Mouse (Mus musculus): Measurements from ENCODE around the gene Arhgef15.
"Not testable (repeated sequence)": the region's sequence is repeated elsewhere in the genome, so short reads cannot be mapped to it uniquely, and the experiment has no call there.

Gene Arhgef15

GRCm38 (mm10) chr11:68957308-68957707, at the start of gene Arhgef15:
Gene Arhgef15 (minus strand): TSS chr11:68957480.
- DNase-seq (ENCODE audit: low spot score): no peak

GRCm38 (mm10) chr11:69006575-69006974, 49.3 kb upstream of the Arhgef15 start:
- DNase-seq (ENCODE audit: low spot score): not testable (repeated sequence)

GRCm38 (mm10) chr11:69005193-69005592, 47.9 kb upstream of the Arhgef15 start:
- no peak for DNase-seq (ENCODE audit: low spot score)

- no peak for DNase-seq (ENCODE audit: low spot score)
Observed at GRCm38 (mm10) chr11:69003592-69003991, 46.3 kb upstream of the Arhgef15 start.

- not testable (repeated sequence) for DNase-seq (ENCODE audit: low spot score)
Observed at GRCm38 (mm10) chr11:69002782-69003181, 45.5 kb upstream of the Arhgef15 start.

GRCm38 (mm10) chr11:68997080-68997479, 39.8 kb upstream of the Arhgef15 start:
- DNase-seq (ENCODE audit: low spot score): no peak

- no peak for DNase-seq (ENCODE audit: low spot score)
Observed at GRCm38 (mm10) chr11:68994377-68994776, 37.1 kb upstream of the Arhgef15 start.

GRCm38 (mm10) chr11:68993122-68993521, 35.8 kb upstream of the Arhgef15 start:
- DNase-seq (ENCODE audit: low spot score): no peak

GRCm38 (mm10) chr11:68988341-68988740, 31.1 kb upstream of the Arhgef15 start:
- DNase-seq (ENCODE audit: low spot score): no peak

- DNase-seq (ENCODE audit: low spot score): no peak
Observed at GRCm38 (mm10) chr11:68987365-68987882, 30.1 kb upstream of the Arhgef15 start.

- DNase-seq (ENCODE audit: low spot score): peak; percentile 62
Observed at GRCm38 (mm10) chr11:68982639-68983369, 25.5 kb upstream of the Arhgef15 start.

GRCm38 (mm10) chr11:68980919-68981318, 23.6 kb upstream of the Arhgef15 start:
- no peak for DNase-seq (ENCODE audit: low spot score)

GRCm38 (mm10) chr11:68979320-68979733, 22.0 kb upstream of the Arhgef15 start:
- DNase-seq (ENCODE audit: low spot score): no peak

- no peak for DNase-seq (ENCODE audit: low spot score)
Observed at GRCm38 (mm10) chr11:68975601-68976000, 18.3 kb upstream of the Arhgef15 start.

GRCm38 (mm10) chr11:68975085-68975484, 17.8 kb upstream of the Arhgef15 start, which contains the start of gene Rangrf:
Gene Rangrf (minus strand): TSS chr11:68975185.
- no peak for DNase-seq (ENCODE audit: low spot score)

GRCm38 (mm10) chr11:68974059-68974450, 16.8 kb upstream of the Arhgef15 start:
- no peak for DNase-seq (ENCODE audit: low spot score)

- DNase-seq (ENCODE audit: low spot score): peak; percentile 66
Observed at GRCm38 (mm10) chr11:68973250-68974058, 16.2 kb upstream of the Arhgef15 start.

- no peak for DNase-seq (ENCODE audit: low spot score)
Observed at GRCm38 (mm10) chr11:68970232-68970631, 13.0 kb upstream of the Arhgef15 start.

- no peak for DNase-seq (ENCODE audit: low spot score)
Observed at GRCm38 (mm10) chr11:68968752-68969151, 11.5 kb upstream of the Arhgef15 start.

- peak; percentile 82 for DNase-seq (ENCODE audit: low spot score)
Observed at GRCm38 (mm10) chr11:68967337-68968282, 10.3 kb upstream of the Arhgef15 start, which contains the start of gene Slc25a35. Gene Slc25a35 (plus strand): TSS chr11:68968131.

- DNase-seq (ENCODE audit: low spot score): no peak
Observed at GRCm38 (mm10) chr11:68966554-68966953, 9.3 kb upstream of the Arhgef15 start.

- DNase-seq (ENCODE audit: low spot score): peak; percentile 78
Observed at GRCm38 (mm10) chr11:68965845-68966244, 8.6 kb upstream of the Arhgef15 start.
